Mouse (Mus musculus) adrenal gland (tissue): ENCODE results near the gene Hipk4.

Experiments used
- intact Hi-C: fragments of 180-260 bp; cut with DNase I; formaldehyde crosslinking; loops from one replicate; pipeline ENCODE4 v1.15.1; 2025
- long read RNA-seq, 2 experiments: library from polyadenylated mRNA; unstranded; transcript quantifications; one replicate each; pipeline ENCODE4 v2.0.0; 2020; ENCODE audit warnings: borderline replicate concordance in 1 of 2; ENCODE audit not compliant: insufficient replicate concordance in 1 of 2

Gene Hipk4
- long read RNA-seq, experiment 1: 0 reads
- long read RNA-seq, experiment 2: 0 reads

DNA sequence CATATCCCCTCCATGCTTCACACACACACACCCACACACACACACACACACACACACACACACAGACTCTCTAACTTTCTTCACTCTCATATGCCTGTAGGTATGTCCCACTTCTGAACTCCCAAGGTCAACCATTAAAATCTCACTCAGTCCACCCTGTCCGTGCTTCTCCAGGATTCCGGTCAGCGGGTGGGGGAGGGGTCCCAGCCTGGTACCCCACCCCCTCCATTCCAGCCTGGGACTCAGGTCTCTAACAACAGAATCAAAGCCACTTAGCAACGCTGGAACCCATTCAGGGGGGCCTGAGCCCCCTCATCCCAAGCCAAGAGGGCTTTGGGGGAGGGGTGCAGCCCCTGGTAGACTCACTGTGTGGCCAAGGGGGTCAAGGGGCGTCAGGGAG, at the start of gene Hipk4:
TSS of gene Hipk4 (plus strand) at position 301 of the 400 bp plus-strand sequence.
- intact Hi-C loops: loop anchor here (10.0 kb wide), 1 partner anchor 188 kb away; the partner anchor contains the start of gene Ltbp4

DNA sequence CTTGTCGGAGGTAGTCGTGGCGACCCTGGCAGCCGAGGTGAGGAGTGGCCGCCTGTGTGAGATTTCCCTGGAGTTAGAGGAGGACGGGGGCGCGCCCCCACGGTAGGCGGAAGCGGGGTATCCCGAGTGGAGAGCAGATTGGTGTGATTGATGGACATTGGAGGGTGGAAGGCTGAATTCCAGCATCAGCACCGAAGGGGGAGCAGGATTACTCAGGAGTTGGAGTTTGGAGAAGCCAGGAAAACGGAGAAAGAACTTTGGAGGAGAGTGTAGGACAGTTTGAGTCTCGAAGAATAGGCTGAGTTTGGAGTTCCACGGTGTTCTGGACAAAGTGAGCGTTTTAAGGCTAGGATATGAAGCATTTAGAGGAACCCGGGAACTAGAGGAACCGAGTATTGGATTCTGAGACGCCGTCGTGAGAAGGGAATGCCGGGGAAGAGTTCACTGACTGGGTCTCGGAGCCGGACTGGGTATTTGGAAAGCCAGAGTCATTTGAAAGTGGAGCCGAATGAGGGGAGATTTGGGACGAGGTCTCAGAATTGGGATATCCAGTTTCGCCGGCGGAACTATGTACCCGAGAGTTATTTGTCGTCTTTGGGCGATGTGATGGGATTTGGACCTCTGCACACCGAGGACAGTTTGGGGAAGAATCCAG, 49.1 kb upstream of the Hipk4 start:
- intact Hi-C loops: no loop called here

DNA sequence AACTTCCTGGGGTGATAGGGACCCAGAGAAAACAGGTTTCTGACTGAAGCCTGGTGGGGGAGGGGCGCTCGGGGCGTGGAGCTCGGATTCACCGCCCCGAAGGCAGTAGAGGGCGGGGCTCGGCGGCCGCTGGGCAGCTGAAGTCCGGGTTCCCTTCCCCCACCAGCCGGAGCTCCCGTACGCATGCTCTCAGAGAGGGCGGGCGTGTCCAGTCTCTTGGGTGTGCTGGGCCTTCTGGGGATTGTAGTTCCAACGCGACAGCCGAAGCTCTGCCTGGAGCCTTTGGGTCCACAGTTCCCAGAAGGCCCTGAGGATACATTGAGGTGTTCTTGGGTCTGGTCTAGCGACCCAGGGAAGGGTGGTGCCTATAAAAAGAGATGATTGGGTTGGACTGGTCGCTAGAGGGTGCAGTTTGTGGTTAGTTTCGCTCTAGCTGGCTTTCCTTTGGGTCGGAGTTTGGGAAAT, 48.5 kb upstream of the Hipk4 start:
- intact Hi-C loops: no loop called here

DNA sequence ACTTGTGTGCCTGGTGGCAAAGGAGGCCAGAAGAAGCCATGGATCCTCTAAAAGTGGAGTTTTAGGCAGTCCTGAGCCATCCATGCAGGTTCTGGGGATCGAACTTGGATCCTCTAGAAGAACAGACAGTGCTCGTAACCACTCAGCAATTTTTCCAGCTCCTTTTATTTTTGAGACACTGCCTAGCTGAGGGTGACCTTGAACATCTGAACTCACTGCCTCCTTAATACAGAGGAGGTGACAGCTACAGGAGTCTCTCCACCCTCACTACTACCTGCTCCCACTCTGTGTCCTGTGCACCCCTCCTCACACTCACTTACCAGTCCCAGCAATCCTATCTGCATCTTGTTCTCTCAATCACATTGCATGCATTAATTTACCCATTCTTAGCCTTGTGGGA, 47.5 kb upstream of the Hipk4 start:
- intact Hi-C loops: no loop called here

DNA sequence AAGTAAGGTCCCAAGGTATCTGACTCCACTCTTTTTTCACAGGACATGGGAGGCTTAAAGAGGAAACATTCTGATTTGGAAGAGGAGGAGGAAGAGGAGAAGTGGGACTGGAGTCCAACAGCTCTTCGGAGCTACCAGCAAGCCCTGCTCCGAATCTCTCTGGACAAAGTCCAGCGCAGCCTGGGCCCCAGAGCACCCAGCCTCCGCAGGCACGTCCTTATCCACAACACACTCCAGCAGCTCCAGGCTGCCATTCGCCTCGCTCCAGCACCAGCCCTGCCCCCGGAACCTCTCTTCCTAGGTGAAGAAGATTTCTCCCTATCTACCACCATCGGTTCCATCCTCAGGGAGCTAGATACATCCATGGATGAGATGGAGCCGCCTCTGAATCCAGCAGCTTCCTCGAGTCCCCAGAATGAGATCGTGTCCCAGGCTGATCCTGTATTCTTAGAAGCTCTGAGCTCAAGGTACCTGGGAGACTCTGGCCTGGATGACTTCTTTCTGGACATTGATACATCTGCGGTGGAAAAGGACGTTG, 46.9 kb upstream of the Hipk4 start:
- intact Hi-C loops: no loop called here

DNA sequence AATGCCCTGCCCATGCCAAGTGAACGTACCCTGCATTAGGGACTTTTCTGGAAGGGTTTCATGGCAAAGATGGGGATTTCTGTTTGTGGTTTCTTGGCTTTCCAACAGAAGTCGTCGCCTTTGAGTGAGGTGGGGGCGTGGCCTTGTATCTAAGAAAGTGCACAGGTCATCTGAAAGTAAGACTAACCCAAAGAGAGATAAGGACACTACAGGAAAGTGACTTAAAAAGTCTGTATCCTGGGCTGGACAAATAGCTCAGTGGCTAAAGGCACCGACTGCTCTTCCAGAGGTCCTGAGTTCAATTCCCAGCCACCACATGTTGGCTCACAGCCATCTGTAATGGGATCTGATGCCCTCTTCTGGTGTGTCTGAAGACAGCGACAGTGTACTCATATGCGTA, 44.5 kb upstream of the Hipk4 start:
- intact Hi-C loops: no loop called here

DNA sequence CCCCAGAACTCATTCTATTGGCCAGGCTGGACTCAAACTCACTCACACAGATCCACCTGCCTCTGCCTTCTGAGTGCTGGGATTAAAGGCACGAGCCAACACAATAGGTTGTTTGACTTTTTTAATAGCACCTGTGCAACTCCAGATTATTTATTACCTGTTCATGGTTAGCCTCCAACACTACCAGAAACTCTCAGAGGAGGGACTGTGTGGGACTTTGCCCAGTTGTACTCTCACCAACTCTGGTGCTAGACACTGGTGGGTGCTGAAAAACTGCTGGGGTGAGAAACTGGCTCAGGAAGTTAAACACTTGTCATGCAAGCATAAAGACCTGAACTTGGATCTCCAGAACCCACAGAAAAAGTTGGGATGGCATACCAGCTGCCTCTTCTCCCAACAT, 43.3 kb upstream of the Hipk4 start:
- intact Hi-C loops: no loop called here

DNA sequence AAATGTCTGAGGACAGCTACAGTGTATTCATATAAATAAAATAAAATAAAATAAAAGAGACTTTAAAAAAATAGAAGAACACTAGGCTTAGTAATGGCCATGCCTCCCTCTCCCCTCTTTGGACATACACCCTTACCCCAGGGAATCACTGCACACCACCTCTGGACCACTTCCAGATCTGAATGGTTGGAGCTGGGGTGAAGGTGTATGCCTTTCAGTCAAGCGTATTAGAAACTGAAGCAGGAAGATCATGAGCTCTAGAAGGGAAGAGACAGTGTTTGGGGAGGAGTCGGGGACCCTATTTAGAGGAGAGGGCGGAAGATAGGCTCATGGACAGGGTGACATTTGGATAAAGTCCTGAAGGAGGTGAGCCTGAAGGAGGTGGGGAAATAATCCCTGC, 42.6 kb upstream of the Hipk4 start:
- intact Hi-C loops: no loop called here

DNA sequence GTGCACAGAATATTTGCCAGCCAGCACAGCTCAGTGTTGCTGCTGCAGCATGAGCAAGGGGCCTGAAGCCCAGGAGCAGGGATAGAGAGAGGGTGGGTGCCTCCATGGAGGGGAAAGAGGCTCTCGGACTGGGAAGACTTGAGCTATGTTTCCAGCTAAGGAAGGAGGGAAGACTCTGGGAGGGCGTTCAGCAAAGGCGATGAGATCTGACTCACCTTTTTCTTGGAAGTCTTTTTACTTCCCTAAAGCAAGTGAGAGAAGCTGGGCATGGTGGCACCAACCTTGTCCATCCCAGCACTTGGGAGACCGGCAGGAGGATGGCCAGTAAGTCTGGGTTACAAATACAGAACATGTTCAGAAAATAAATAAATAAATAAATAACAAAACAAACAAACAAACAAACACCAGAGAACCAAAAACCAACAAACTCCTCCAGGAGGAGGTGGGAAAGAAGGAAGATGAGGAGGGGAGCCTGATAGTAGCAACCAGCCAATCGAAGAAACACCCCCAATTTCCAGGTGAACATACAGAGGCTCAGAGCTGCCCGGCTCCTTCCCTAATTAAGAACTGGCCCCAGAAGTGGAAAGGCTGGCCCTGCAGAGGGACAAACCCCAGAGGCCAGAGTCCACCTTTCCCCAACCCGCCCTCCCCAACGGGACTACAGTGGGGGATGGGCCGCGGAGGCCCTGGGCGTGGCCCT, 42.0 kb upstream of the Hipk4 start:
- intact Hi-C loops: no loop called here

DNA sequence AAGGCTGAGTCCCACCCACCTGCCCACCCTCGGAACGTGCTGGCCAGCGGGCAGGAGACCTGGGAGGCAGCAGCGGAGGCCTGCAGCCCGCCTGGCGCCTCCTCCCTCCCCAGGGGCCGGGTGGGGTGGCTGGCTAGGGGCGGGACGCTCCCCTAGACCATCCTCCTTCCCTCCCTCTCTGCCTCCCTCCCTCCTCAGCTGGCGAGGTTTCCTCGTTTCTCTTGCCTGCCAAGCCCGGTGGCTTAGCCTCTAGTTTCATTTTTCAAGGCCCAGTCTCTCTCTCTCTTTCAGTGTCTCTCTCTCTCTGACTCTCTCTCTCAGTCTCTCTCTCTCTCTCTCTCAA, 41.5 kb upstream of the Hipk4 start:
- intact Hi-C loops: no loop called here

DNA sequence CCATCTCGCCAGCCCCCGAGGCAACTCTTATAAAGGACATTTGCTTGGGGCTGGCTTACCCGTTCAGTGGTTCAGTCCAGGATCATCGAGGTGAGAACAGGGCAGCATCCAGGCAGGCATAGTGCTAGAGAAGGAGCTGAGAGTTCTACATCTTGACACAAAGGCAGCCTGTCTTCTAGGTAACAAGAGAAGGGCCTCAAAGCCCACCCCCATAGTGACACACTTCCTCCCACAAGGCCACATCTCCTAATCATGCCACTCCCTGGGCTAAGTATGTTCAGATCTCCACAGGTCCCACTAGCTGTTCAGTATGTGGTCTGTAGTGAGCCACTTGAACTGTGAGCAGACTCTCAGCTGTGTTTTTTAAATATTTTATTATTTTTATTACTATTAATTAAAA, 39.2 kb upstream of the Hipk4 start:
- intact Hi-C loops: no loop called here

DNA sequence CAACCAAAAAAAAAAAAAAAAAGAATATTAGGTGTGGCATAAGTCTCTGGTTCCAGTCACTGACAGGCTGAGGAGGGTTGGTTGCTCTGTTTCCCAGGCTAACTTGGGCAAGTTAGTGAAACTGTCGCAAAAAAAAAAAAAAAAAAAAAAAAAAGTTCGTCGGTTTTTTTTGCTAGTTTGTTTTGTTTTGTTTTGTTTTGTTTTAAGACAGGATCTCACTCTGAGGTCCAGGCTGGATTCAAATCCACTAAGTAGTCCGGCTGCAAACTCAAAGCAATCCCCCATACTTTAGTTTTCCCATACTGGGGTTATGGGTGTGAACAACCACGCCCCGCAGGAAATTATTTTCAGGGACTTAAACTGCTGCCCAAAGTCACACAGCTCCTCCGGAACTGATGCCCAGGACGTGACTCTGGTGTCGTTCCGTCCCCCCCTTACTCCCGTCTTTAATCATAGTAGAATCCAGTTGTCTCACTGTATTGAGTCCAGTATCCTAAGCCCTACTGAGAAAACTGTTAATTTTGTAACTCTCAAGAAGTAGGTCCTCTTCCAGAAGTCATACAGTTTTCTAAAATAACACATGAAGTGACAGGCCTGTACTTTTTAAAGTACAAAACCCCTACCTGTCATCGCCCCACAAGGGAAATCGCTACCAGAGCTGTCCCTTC, 36.8 kb upstream of the Hipk4 start:
- intact Hi-C loops: no loop called here

DNA sequence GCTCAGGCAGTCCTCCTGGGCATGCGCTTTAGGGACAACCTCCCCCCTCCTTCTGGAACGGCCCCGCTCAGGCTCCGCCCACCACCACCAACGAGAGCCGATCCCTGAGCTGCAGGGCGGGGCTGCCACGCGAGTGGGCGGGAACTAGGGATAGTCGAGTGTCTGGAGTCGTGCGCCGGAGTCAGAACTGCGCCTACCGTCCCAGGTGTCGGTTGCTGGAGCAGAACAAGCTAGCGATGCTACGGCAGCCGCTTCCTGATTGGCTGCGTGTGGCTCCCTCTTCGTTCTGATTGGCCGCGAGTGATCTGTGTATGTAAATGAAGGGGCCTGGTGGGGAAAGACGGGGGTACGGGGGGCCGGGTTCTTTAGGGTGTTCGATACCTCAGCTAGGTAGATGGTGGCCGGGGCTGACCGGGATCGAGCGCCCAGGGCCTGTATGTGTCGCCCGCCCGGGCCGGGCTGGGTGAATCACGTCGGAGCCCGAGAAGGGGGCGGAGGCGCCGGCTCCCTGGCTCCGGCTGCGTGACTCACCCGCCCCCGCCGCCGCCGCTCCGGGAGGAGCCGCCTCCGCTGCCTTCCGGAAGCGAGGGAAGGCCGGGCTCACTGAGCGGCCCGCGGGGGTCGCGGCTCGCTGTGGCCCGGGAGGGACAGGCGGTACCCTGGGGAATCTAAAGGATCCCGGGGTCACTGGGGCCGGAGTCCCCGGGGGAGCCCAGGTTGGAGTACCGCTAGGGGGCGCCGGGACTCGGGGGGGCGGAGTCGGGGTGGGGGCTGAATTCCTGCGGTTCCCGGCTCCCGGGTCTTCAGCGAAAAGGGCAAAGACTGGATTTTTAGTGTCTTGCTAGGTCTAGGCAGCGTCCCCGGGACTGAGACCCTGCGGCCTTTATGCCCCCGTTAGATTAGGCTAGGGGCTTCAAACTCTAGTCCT, 36.0 kb upstream of the Hipk4 start, which contains the start of gene Sertad1:
TSS of gene Sertad1 (plus strand) at position 141 of the 928 bp plus-strand sequence.
- intact Hi-C loops: no loop called here

DNA sequence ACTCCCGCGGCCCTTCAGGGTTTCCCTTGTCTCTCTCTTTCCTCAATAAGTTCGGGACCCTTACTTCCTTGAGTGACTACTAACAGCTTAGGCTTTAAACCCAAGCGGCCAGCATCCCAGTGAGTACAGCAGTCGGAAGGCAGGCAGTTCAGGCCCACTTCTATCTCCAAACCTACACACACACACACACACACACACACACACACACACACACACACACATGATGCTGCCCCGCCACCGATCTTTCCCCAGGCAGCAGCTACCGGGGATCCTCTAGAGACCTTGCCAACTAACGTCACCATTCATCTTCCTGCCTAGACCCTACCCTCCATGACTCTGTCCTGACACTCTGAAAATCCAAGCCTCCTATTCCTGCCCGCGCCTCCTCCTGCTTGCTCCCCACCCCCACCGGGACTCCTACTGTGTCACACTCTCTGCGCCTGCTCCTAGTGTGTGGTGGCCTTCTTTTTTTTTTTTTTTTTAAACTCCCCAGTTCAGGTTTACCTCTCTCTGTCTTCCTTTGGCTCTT, 35.3 kb upstream of the Hipk4 start:
- intact Hi-C loops: no loop called here

DNA sequence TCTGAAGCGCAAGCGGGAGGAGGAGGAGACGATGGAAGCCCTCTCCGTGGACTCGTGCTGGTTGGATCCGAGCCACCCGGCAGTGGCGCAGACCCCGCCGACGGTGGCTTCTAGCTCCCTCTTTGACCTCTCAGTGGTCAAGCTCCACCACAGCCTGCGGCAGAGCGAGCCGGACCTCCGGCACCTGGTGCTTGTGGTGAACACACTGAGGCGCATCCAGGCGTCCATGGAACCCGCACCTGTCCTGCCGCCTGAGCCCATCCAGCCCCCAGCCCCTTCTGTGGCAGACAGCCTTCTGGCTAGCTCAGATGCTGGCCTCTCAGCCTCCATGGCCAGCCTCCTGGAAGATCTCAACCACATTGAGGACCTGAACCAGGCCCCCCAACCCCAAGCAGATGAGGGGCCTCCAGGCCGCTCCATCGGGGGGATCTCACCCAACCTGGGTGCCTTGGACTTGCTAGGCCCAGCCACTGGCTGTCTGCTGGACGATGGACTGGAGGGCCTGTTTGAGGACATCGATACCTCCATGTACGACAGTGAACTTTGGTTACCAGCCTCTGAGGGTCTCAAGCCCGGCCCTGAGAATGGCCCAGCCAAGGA, 33.7 kb upstream of the Hipk4 start:
- intact Hi-C loops: no loop called here

DNA sequence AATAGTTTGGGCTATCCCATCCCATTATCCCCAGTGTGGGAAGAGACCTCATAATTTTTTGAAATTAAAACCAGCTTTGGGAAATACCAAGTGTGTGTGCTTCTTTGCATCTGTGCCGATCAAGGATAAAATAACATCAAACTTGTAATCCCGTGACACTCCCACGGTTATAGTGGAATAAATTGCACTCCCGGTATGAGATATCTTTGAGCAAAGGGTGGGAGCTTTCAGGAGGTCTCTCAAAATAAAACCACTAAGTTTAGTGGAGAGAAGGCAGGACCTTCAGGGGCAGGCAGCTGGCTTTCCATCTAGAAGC, 32.9 kb upstream of the Hipk4 start:
- intact Hi-C loops: no loop called here

DNA sequence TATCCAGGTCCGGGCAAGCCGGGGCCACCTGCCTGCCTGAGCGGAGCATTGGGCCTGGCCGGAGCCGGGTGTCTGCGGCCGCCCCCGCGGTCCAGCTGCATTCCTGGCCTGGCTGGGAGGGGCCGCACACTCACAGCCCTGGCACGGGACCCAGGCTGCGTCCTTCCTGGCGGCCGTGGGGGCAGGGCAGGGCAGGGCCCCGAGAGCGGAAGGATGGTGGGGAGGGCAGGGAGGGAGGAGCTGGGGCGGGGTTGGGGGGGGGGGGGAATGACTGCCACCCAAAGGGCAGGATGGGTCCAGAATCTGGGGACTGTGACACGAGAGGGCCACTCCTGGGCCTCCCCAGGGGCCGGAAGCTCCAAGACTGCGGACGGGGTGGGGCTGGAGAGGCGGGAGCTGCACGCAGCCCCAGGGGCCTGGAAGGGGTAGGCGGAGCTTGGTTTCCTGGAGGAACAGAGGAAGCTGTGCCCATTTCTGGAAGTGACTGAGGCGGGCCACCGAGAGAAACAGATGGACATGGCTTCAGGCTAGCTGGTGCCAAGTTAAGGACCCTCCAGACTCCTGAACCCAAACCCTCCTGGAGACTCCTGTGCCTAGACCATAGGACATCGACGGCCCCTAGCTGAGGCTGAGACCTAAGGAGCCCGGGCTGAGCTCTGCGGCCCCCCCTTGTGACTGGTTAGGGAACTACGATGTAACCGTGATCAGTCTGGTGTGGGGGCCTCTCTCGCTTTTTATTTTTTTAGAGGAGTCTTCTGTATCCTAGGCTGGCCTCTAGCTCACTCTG, 32.3 kb upstream of the Hipk4 start:
- intact Hi-C loops: no loop called here

DNA sequence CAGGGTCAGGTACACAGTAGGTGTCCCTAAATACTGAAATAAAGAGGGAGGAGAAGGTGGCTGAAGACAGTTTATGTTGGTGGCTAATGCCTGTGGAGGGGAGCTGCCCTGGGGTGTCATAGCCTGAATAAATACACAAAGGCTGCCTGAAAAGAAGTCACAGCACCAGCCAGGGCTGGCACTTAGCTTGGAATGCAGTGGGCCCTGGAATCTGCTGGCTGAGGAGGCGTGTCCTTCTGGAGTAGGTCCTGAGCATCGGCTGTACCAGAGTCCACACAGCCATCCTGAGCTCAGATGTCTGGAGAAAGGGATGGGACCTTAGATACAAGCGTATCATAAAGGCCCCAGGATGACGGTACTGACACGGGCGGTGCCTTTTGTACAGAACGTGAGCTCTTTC, 31.2 kb upstream of the Hipk4 start:
- intact Hi-C loops: no loop called here

DNA sequence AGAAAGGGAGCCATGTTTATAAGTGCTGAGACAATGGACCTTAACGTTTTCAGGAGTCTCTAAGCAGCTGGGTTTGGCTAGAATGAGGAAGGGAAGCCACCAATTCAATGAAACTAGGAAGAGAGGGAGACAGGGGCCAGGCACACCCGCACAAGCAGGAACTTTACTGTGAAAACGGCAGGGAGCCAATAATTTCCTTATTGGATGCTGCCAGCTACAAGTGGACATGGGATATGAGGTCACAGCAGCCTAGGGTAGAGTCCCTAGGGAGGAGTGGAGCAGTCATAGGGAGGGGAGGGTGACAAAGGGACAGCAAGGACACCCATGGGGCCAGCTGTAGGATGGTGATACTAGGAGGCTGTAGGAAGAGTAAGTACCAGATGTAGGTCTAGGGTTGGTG, 30.0 kb upstream of the Hipk4 start:
- intact Hi-C loops: no loop called here

DNA sequence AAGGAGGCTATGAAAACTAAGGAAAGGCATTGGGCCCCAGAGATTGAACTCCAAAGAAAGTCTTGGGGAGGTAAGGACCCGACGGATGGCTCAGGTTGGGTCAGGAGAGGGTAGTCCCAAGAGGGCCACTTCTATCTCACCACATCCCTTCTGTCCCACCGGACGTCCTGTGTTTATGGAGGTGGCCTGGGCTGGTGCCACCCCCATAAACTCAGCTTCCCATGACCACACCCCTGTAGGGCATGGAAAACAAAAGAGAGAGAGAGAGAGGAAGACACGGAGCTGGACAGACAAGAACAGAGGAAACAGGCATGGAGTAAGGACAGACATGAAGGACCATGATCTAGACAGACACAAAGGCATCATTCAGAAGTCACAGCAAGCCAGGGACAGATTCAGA, 29.6 kb upstream of the Hipk4 start:
- intact Hi-C loops: no loop called here
